Mouse (Mus musculus) spleen, adult 2 months (tissue): ENCODE results near the gene Unc5a.

ENCODE experiments used
- CTCF ChIP-seq: fragments of 200-500 bp; IDR thresholded peaks from 2 replicates; pipeline ENCODE4 v1.5.1; 2011; ENCODE audit warnings: mild to moderate bottlenecking, inconsistent platforms; ENCODE audit not compliant: insufficient read depth, insufficient read length, insufficient replicate concordance; ENCODE audit errors: extremely low read depth
- POLR2A ChIP-seq: fragments of 200-500 bp; IDR thresholded peaks from 2 replicates; pipeline ENCODE4 v1.6.1; 2011; ENCODE audit warnings: low read depth, low read length, inconsistent platforms

DNA sequence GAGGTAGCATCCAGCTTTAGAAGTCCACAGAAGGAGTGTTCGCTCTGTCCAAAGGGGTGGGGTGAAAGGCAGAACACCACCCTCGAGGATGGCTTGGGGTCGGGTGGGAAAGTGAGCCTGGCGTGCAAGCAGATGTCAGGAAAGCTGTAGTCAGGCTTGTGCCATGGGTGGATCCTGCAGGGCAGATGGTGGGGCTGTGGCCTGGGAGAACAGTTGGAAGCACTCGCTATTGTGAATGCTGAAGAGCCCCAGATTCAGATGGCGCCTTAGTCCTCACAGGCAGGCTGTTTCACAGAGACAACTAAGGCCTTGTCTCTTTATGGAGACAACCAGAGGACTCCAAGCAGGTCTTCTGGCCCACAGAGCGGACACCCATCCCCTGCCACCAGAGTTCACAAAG lies 43.0 kb downstream of the Unc5a start:
- no peak for TF ChIP-seq CTCF
- TF ChIP-seq POLR2A: no peak
